In the genomic region with DNA sequence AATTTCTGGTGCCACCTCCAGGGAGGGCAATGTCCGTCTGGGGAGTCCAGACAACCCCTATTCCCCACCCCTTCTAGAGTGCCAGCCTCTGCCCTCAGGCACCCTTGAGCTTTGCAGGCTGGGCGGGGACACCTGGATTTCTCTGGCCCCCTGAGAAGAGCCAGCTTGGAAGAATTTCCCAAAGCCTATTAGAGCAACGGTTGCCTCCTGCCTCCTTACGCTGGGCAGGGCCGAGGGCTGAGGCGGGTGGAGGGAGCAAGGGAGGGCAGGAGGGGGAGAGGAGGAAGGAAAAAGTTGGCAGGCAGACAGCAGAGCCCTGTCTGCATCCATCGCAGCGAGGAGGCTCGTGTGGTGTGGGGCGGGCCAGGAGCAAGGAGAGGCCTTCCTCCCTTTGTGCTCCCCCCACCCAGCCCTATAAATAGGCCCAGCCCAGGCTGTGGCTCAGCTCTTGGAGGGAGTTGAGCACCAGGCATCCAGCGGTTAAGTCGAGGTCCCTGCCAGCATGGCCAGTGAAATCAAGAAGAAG, we compare ENCODE assay signal across 8 mouse cellular contexts. TPM values are rescaled to one million over a fixed set of nuclear protein-coding genes. Genes with fewer than 3 reads are reported as not detected.
DNase-seq lines count a peak whose midpoint lies in the region; ATAC-seq lines count a peak whose summit lies in the region.

A gene (plus strand): TSS at position 444 of the 526 bp plus-strand sequence.

- intact Hi-C loops in left cerebral cortex, postnatal 4 days (cut with DNase I): no loop called here
- intact Hi-C loops in heart, postnatal 14 days (cut with DNase I): loop anchor here (5.0 kb wide), 1 partner anchor 89 kb away; no protein-coding TSS in a partner anchor

- peaks cover 28% of the 10 kb centered on the region for H3K4me1 ChIP-seq in forebrain, embryonic 13.5 days
- peaks cover 52% of the 10 kb centered on the region for H3K4me1 ChIP-seq in limb, embryonic 10.5 days
- H3K4me1 ChIP-seq in midbrain, embryonic 10.5 days: peaks cover 18% of the 10 kb centered on the region

- no peak within 1 kb of the TSS for H3K4me3 ChIP-seq in forebrain, embryonic 13.5 days
- H3K4me3 ChIP-seq in limb, embryonic 10.5 days: no peak within 1 kb of the TSS
- H3K4me3 ChIP-seq in midbrain, embryonic 10.5 days: no peak within 1 kb of the TSS

- no peaks in the 10 kb centered on the region for H3K9me3 ChIP-seq in forebrain, embryonic 13.5 days (replicated peaks)
- no peaks in the 10 kb centered on the region for H3K9me3 ChIP-seq in limb, embryonic 10.5 days (replicated peaks)
- H3K9me3 ChIP-seq in midbrain, embryonic 10.5 days (replicated peaks): no peaks in the 10 kb centered on the region

- no peaks in the 10 kb centered on the region for H3K36me3 ChIP-seq in forebrain, embryonic 13.5 days (ENCODE audit: poor library complexity, severe bottlenecking)
- no peaks in the 10 kb centered on the region for H3K36me3 ChIP-seq in limb, embryonic 10.5 days
- no peaks in the 10 kb centered on the region for H3K36me3 ChIP-seq in midbrain, embryonic 10.5 days

- no peak within 1 kb of the TSS for H3K4me2 ChIP-seq in forebrain, embryonic 13.5 days

- ATAC-seq in forebrain, embryonic 13.5 days: peak; percentile 70

- no peaks in the 10 kb centered on the region for H3K27me3 ChIP-seq in forebrain, embryonic 13.5 days
- no peaks in the 10 kb centered on the region for H3K27me3 ChIP-seq in limb, embryonic 10.5 days (ENCODE audit: low read depth, poor library complexity, severe bottlenecking)
- no peaks in the 10 kb centered on the region for H3K27me3 ChIP-seq in midbrain, embryonic 10.5 days (ENCODE audit: low read depth, poor library complexity, severe bottlenecking)

- H3K9ac ChIP-seq in forebrain, embryonic 13.5 days: no peak within 1 kb of the TSS

- 16% methylated on average over 12 of the region's 12 CpGs for WGBS in forebrain, embryonic 13.5 days
- WGBS in limb, embryonic 10.5 days: 28% methylated on average over 12 of the region's 12 CpGs
- 27% methylated on average over 12 of the region's 12 CpGs for WGBS in midbrain, embryonic 10.5 days

- peak; percentile 74 for DNase-seq in left cerebral cortex, postnatal 4 days
- no peak for DNase-seq in left cerebral cortex, adult 11 months (ENCODE audit: low spot score)
- DNase-seq in heart, postnatal 14 days: peak; percentile 75 to 76
- DNase-seq in limb, embryonic 10.5 days (ENCODE audit: low spot score): peak; percentile 46
- no peak for DNase-seq in midbrain, embryonic 10.5 days (ENCODE audit: low spot score)
- DNase-seq in testis, postnatal 14 days (ENCODE audit: low spot score): peak; percentile 23
- DNase-seq in T-cell, adult 2 months (ENCODE audit: low spot score): no peak

- no peak within 1 kb of the TSS for H3K27ac ChIP-seq in forebrain, embryonic 13.5 days
- H3K27ac ChIP-seq in limb, embryonic 10.5 days: peak within 1 kb of the TSS; percentile 61
- peak within 1 kb of the TSS; percentile 49; the same call in 1 of the 2 replicates for H3K27ac ChIP-seq in midbrain, embryonic 10.5 days (replicated peaks)

RNA-seq across cellular contexts. Expression of the gene that starts here (rescaled TPM):
- 1 to 10 TPM; 2.0 to 2.2 TPM for total RNA-seq in left cerebral cortex, postnatal 4 days (2021)
- polyA plus RNA-seq in forebrain, embryonic 13.5 days (2015; fragmentation: Nextera tagmentation; extraction: Ambion mirVana): 1.7 and 4.2 TPM in 2 replicates
- 100 to 1,000 TPM; 397 to 446 TPM for total RNA-seq in heart, postnatal 14 days (2021)
- polyA plus RNA-seq in limb, embryonic 10.5 days (2016; fragmentation: Nextera tagmentation; extraction: Ambion mirVana): 0.94 and 1.1 TPM in 2 replicates
- 0.56 and 1.1 TPM in 2 replicates for polyA plus RNA-seq in midbrain, embryonic 10.5 days (2016; fragmentation: Nextera tagmentation; extraction: Ambion mirVana)

Comparison
In these comparisons a context has a peak if more than half of its experiments do, and no peak if none do; other contexts are left out.
1. RNA of the gene that starts here (total RNA-seq): 397 to 446 TPM in heart, postnatal 14 days; 2.0 to 2.2 TPM in left cerebral cortex, postnatal 4 days; every median in the first group is over 100 times any median in the second.
2. DNase-seq: peak in left cerebral cortex, postnatal 4 days (single experiment), heart, postnatal 14 days (2 of 2), limb, embryonic 10.5 days (single experiment) and testis, postnatal 14 days (single experiment); none in left cerebral cortex, adult 11 months (single experiment), midbrain, embryonic 10.5 days (single experiment) and T-cell, adult 2 months (single experiment).